17 mouse cellular contexts compared by ENCODE assay signal in the genomic region with DNA sequence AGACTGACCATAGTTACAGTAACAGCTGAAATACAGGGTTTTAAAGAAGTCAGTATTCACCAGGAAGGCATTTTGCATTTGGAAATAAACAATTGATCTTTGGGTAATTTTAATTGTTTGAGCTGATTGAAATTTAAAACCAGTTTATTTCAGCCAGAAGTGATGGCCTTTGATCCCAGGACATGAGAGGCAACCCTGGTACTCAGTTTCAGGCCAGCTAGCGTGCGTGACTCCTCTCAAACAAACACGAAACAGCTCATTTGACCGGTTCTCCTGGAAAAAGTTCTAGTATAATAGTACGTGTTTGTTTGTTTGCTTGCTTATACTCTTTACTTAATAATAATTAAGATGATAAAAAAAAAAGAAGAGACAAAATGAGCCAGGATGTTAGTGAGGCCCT.
"Had no signal": no experiment of that assay in that cellular context is flagged by ENCODE, and none has a peak within 500 bp of the region (broad histone marks: within the 10 kb centered on the region; RNA-seq: fewer than 3 reads in every experiment).

No protein-coding gene starts in this region.

- H3K27me3 ChIP-seq: lung, embryonic 15.5 days; megakaryocyte, embryonic 14.5 days; midbrain, embryonic 13.5 days; midbrain, embryonic 15.5 days; neural tube, embryonic 12.5 days; stomach, embryonic 15.5 days had no signal

- DNase-seq: lung, adult 2 months; lung, postnatal 14 days; lung, postnatal 36 days; right cerebral cortex, postnatal 14 days; thymus, adult 2 months; thymus, postnatal 25 days; thymus, postnatal 4 days had no signal

- H3K9ac ChIP-seq: lung, embryonic 15.5 days; midbrain, embryonic 13.5 days; midbrain, embryonic 15.5 days; neural tube, embryonic 12.5 days; stomach, embryonic 15.5 days had no signal

- H3K4me2 ChIP-seq: lung, embryonic 15.5 days; midbrain, embryonic 11.5 days; midbrain, embryonic 13.5 days; midbrain, embryonic 15.5 days; neural tube, embryonic 12.5 days; stomach, embryonic 15.5 days had no signal

- H3K27ac ChIP-seq: lung, embryonic 15.5 days; macrophage; midbrain, embryonic 13.5 days; midbrain, embryonic 15.5 days; neural tube, embryonic 12.5 days; stomach, embryonic 15.5 days; stomach, postnatal 0 days had no signal

- ATAC-seq: lung, postnatal 0 days; midbrain, embryonic 13.5 days; midbrain, embryonic 15.5 days had no signal

- H3K4me3 ChIP-seq: lung, embryonic 15.5 days; megakaryocyte, embryonic 14.5 days; midbrain, embryonic 13.5 days; midbrain, embryonic 15.5 days; neural tube, embryonic 12.5 days; stomach, embryonic 15.5 days had no signal

- H3K4me1 ChIP-seq: lung, embryonic 15.5 days; midbrain, embryonic 13.5 days; midbrain, embryonic 15.5 days; neural tube, embryonic 12.5 days; stomach, embryonic 15.5 days had no signal

- H3K36me3 ChIP-seq: lung, embryonic 15.5 days; midbrain, embryonic 13.5 days; midbrain, embryonic 15.5 days; neural tube, embryonic 12.5 days; stomach, embryonic 15.5 days had no signal

- H3K9me3 ChIP-seq: lung, embryonic 15.5 days; megakaryocyte, embryonic 14.5 days; midbrain, embryonic 13.5 days; midbrain, embryonic 15.5 days; neural tube, embryonic 12.5 days; stomach, embryonic 15.5 days had no signal
